Mouse (Mus musculus) layer of hippocampus, postnatal 25 days (tissue): Measurements from ENCODE around the gene Gm21103. TPM values are rescaled to one million over a fixed set of nuclear protein-coding genes. Genes with fewer than 3 reads are reported as not detected.
"Not testable (repeated sequence)": the region's sequence is repeated elsewhere in the genome, so short reads cannot be mapped to it uniquely, and the experiment has no call there.

Experiments
- DNase-seq, 2 experiments: peaks; one replicate each; pipeline ENCODE4 v3.0.0; 2022; ENCODE audit warnings: mixed read lengths in 2 of 2, low spot score in 1 of 2; ENCODE audit errors: extremely low spot score in 1 of 2
- total RNA-seq, 2 experiments: library from RNA; stranded (reverse); gene quantifications; 2 replicates each; pipeline ENCODE4 v1.2.3; 2021

Gene Gm21103
- not detected for total RNA-seq

DNA sequence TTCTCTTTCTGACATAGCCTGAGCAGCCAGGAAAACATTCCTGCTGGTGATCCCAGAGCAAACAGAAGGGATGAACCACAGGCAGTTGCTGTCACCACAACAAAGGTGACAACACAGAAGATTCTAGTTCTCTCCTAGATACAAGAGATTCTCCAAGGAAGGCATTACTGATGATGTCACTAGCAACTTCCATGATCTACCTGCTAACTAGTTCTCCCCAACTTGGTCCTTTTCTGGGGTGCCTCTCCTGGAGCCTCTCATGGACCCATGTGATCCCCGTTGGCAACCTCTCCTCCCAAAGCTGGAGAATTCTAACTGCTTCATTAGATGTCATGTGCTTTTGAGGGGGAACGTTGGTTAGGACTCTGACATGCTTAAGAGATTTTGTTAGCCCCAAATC is at the start of gene Gm21103:
TSS of gene Gm21103 (minus strand) at position 101 of the 400 bp plus-strand sequence.
- DNase-seq, result not testable (repeated sequence)

DNA sequence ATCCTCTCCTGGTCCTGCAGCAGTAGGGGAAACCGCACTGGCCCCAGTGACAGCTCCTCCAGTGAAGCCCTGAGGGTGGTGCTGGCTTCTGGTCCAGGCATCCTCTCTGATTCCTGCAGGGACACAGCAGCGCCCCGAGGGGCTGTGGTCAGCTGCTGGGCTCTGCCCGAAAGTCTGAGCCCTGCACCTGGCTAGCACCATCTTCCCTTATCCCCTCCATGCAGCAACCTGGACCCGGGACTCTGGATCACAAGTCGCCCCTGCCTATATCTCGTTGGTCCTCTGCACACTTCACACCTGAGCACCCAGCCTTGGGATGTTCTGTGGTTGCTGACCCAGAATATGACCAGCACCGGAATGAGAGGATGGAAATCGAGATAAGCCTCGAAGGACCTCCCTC is 38.9 kb upstream of the Gm21103 start, which contains the start of gene Gm3618:
TSS of gene Gm3618 (minus strand) at position 101 of the 400 bp plus-strand sequence.
- not testable (repeated sequence) for DNase-seq

DNA sequence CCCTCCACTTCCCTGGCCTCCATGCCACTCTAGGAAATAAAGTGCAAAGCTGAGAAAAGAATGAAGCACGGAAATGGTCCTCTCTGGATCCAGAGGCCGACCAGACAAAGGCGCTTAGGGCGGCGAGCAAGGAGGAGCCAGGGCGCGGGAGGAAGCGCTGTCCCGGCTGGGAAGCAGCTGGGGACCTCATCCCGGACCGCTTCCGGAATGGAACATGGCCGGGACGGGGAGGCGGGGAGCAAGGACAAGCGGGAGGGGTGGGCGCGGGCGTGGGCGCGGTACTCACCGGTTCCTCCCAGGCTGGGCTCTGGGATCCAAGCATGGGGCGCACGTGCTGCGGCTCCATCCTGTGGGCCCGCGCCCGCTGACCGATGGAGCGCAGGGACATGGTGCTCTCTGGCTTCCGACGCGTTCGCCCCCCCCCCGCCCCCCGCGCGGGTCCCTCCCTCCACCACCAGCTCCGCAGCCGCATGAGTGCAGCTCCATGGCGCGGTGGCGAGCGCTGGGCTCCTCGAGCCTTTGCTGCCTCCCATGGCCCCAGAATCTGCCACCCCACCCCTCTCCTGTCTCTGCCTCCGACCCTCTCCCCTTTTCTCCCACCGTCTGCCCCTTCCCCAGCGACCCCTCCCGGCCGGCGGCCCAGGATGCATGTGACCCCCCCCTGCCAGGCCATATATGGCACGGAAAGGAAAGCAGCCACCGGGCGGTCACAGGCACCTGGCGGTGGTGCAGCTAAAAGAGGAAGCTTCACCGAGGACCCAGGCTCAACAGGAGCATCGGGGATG is 17.5 kb downstream of the Gm21103 start, which contains the start of gene Gm3411:
TSS of gene Gm3411 (minus strand) at position 320 of the 785 bp plus-strand sequence.
- peak; percentile 27 to 33 for DNase-seq

Other genes with a start within 250 kb of the Gm21103 start
- not detected for gene Gm6337, start 246.6 kb downstream of the Gm21103 start, total RNA-seq
- gene Gm8206, start 210.9 kb downstream of the Gm21103 start, total RNA-seq, result under 1 TPM; 0.34 to 0.42 TPM
- 1 to 10 TPM in 1 of 2 experiments, under 1 TPM in 1; 0.66 to 1.5 TPM for gene Gm3468, start 196.2 kb downstream of the Gm21103 start, total RNA-seq
- gene Gm3476, start 179.0 kb downstream of the Gm21103 start, total RNA-seq, result not detected
- gene Gm21560, start 85.6 kb downstream of the Gm21103 start, total RNA-seq, result 1 to 10 TPM; 1.0 to 1.2 TPM
- 1 to 10 TPM; 1.9 to 2.8 TPM for gene Gm3411, start 17.6 kb downstream of the Gm21103 start, total RNA-seq
- not detected for gene Gm3618, start 38.8 kb upstream of the Gm21103 start, total RNA-seq
- not detected for gene Gm16440, start 85.5 kb upstream of the Gm21103 start, total RNA-seq
- 1 to 10 TPM in 1 of 2 experiments, under 1 TPM in 1; 0.61 to 1.5 TPM for gene Gm3591, start 107.6 kb upstream of the Gm21103 start, total RNA-seq
- gene Gm3594, start 139.8 kb upstream of the Gm21103 start, total RNA-seq, result not detected
- not detected for gene Gm8356, start 232.4 kb upstream of the Gm21103 start, total RNA-seq